Mouse (Mus musculus) small intestine, adult 10 weeks (tissue): ENCODE measurements around the gene Ceacam2. TPM values are rescaled to one million over a fixed set of nuclear protein-coding genes. Genes with fewer than 3 reads are reported as not detected.

ENCODE experiments used
- polyA plus RNA-seq: library from polyadenylated mRNA; stranded (reverse); fragments of 350-450 nt; fragmentation: Illumina TruSeq; extraction: RNeasy Lipid Tissue Mini Kit (QIAGEN cat#74804); gene quantifications from one replicate; pipeline ENCODE4 v1.2.3, GENCODE M21; 2014; ENCODE audit warnings: low replicate concordance

The Ceacam2 gene
- polyA plus RNA-seq = 0.71 TPM

DNA sequence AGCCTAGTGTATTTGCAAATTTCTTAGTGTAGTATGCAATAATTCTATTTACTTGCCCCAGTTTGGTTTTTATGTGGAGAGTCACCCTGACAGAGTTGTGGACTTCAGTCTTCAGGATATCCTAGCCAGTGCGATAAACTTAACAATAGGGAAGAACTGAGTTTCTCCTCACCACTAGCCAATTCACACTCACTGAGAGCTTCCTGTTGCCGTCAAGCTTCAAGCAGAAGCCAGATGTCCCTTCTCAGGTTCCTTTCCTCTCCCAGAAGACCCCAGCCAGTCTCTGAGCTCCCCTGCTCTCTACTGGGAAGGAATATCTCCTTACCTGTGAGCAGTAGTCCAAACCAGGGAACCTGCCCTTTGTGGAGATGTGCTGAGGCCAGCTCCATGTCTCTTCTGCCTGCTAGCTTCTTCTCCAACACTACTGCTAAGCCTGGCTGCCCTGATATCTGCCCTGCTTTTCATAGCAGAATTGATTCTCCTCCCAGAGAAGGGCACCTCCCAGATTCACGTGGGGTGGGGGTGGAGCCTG lies at the start of gene Ceacam2:
Gene Ceacam2, minus strand, starts transcription at position 482 of the 532 bp plus-strand sequence.

DNA sequence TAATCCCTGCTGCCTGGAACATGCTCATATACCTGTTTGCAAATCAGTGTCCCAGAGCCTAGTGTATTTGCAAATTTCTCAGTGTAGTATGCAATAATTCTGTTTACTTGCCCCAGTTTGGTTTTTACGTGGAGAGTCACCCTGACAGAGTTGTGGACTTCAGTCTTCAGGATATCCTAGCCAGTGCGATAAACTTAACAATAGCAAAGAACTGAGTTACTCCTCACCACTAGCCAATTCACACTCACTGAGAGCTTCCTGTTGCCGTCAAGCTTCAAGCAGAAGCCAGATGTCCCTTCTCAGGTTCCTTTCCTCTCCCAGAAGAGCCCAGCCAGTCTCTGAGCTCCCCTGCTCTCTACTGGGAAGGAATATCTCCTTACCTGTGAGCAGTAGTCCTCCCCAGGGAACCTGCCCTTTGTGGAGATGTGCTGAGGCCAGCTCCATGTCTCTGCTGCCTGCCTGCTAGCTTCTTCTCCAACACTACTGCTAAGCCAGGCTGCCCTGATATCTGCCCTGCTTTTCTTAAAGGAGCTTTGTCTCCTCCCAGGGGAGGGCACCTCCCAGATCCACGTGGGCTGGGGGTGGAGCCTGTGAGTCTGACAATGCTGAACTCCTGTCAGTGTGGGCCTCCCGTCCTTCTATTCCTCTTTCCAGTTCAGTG lies 62.4 kb downstream of the Ceacam2 start, which contains the start of gene Ceacam1:
Gene Ceacam1, minus strand, starts transcription at position 513 of the 661 bp plus-strand sequence.

Other genes starting within 250 kb of the Ceacam2 start
- 1.6 TPM for gene Pafah1b3, start 241.9 kb downstream of the Ceacam2 start, polyA plus RNA-seq
- gene Prr19, start 238.4 kb downstream of the Ceacam2 start, polyA plus RNA-seq = not detected
- gene Tmem145, start 233.8 kb downstream of the Ceacam2 start, polyA plus RNA-seq = not detected
- 0.30 TPM for gene Megf8, start 222.7 kb downstream of the Ceacam2 start, polyA plus RNA-seq
- gene Cnfn, start 170.1 kb downstream of the Ceacam2 start, polyA plus RNA-seq = not detected
- 0.52 TPM for gene Lipe, start 141.1 kb downstream of the Ceacam2 start, polyA plus RNA-seq
- not detected for gene Cxcl17, start 127.0 kb downstream of the Ceacam2 start, polyA plus RNA-seq
- gene Ceacam1, start 62.3 kb downstream of the Ceacam2 start, polyA plus RNA-seq = 423 TPM
- 3.4 TPM for gene Erich4, start 76.0 kb upstream of the Ceacam2 start, polyA plus RNA-seq
- gene Dmac2, start 79.6 kb upstream of the Ceacam2 start, polyA plus RNA-seq = 32.4 TPM
- gene B3gnt8, start 86.8 kb upstream of the Ceacam2 start, polyA plus RNA-seq = not detected
- gene Bckdha, start 119.1 kb upstream of the Ceacam2 start, polyA plus RNA-seq = not detected
- 0.89 TPM for gene Exosc5, start 119.3 kb upstream of the Ceacam2 start, polyA plus RNA-seq
- not detected for gene Tmem91, start 135.3 kb upstream of the Ceacam2 start, polyA plus RNA-seq
- gene B9d2, start 140.9 kb upstream of the Ceacam2 start, polyA plus RNA-seq = not detected
- gene Tgfb1, start 147.1 kb upstream of the Ceacam2 start, polyA plus RNA-seq = 0.52 TPM
- 0.56 TPM for gene Ccdc97, start 179.2 kb upstream of the Ceacam2 start, polyA plus RNA-seq
- gene Hnrnpul1, start 214.9 kb upstream of the Ceacam2 start, polyA plus RNA-seq = 29.2 TPM
- 12.1 TPM for gene Axl, start 248.8 kb upstream of the Ceacam2 start, polyA plus RNA-seq